13 mouse cellular contexts compared by ENCODE assay signal in the genomic region with DNA sequence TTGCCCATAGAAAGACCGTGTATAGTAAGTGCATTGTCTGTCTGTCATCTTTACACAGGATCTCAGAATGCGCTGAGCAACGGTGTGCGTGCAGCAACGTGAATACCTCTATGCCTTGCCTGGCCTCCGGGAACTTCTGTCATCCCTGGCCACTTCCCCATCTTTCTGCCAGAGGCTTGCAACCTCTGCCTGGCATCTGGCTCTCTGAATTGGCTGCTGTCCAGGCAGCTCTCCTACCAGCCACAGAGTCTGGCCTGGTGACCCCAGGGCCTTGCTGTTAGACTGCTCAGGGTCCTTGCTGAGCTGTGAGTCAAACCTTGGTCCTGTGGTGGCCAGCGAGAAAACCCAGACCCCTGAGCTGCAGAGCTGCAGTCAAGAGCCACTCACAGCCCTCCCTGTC. TPM values are rescaled to one million over a fixed set of nuclear protein-coding genes. Genes with fewer than 3 reads are reported as not detected.
DNase-seq lines count a peak whose midpoint lies in the region; ATAC-seq and TF ChIP-seq lines count a peak whose summit lies in the region.
"Had no signal": no experiment of that assay in that cellular context is flagged by ENCODE, and none has a peak within 500 bp of the region (broad histone marks: within the 10 kb centered on the region; RNA-seq: fewer than 3 reads in every experiment).

No protein-coding gene starts in this region.

- WGBS in heart, embryonic 10.5 days, result 71% methylated on average over 7 of the region's 7 CpGs
- 69% methylated on average over 7 of the region's 7 CpGs for WGBS in heart, embryonic 11.5 days (ENCODE audit: insufficient replicate concordance)
- 59% methylated on average over 7 of the region's 7 CpGs for WGBS in embryonic facial prominence, embryonic 13.5 days
- 52% methylated on average over 7 of the region's 7 CpGs for WGBS in stomach, postnatal 0 days

- no peak for TF ChIP-seq CTCF in stomach, postnatal 0 days (IDR thresholded peaks at IDR 0.05; ENCODE audit: low read depth)

- no peak overlapping the region for H3K4me3 ChIP-seq in heart, embryonic 10.5 days
- no peak overlapping the region for H3K4me3 ChIP-seq in heart, embryonic 11.5 days (ENCODE audit: low read depth, low read length)
- H3K4me3 ChIP-seq in embryonic facial prominence, embryonic 13.5 days, result no peak overlapping the region
- H3K4me3 ChIP-seq in stomach, postnatal 0 days (ENCODE audit: low read depth, low read length), result no peak overlapping the region
- H3K4me3 ChIP-seq: hindbrain, embryonic 12.5 days had no signal

- H3K36me3 ChIP-seq in heart, embryonic 10.5 days, result no peaks in the 10 kb centered on the region
- no peaks in the 10 kb centered on the region for H3K36me3 ChIP-seq in heart, embryonic 11.5 days (ENCODE audit: control insufficient read depth, insufficient read depth, low read length)
- H3K36me3 ChIP-seq in embryonic facial prominence, embryonic 13.5 days, result no peaks in the 10 kb centered on the region
- H3K36me3 ChIP-seq in stomach, postnatal 0 days (ENCODE audit: control insufficient read depth, insufficient read depth, low read length), result no peaks in the 10 kb centered on the region
- H3K36me3 ChIP-seq: hindbrain, embryonic 12.5 days had no signal

- no peak for ATAC-seq in heart, embryonic 11.5 days (replicated peaks; ENCODE audit: insufficient number of reproducible peaks, low FRiP score, low TSS enrichment)
- no peak for ATAC-seq in embryonic facial prominence, embryonic 13.5 days (ENCODE audit: insufficient number of reproducible peaks, insufficient read depth, low FRiP score, low TSS enrichment, low read depth)
- no peak for ATAC-seq in stomach, postnatal 0 days (ENCODE audit: low FRiP score, low TSS enrichment)
- ATAC-seq: midbrain, embryonic 16.5 days had no signal

- H3K4me2 ChIP-seq in heart, embryonic 11.5 days, result no peak overlapping the region
- H3K4me2 ChIP-seq in embryonic facial prominence, embryonic 13.5 days, result no peak overlapping the region
- H3K4me2 ChIP-seq in stomach, postnatal 0 days (replicated peaks; ENCODE audit: low read depth), result no peak overlapping the region
- H3K4me2 ChIP-seq: hindbrain, embryonic 12.5 days; lung, embryonic 14.5 days had no signal

- peak; percentile 72 for DNase-seq in heart, embryonic 10.5 days (ENCODE audit: low spot score)
- DNase-seq in ovary, postnatal 36 days (ENCODE audit: low spot score), result peak; percentile 50
- DNase-seq in ovary, adult 18-20 months (ENCODE audit: low spot score), result no peak
- no peak for DNase-seq in stomach, postnatal 0 days (ENCODE audit: low spot score)
- no peak for DNase-seq in retina, embryonic 14.5 days (ENCODE audit: low spot score)
- DNase-seq in cerebellum, adult 11 months, result no peak
- DNase-seq: cerebellum, adult 11-12 months; lung, embryonic 14.5 days had no signal

- H3K9me3 ChIP-seq in heart, embryonic 10.5 days, result no peaks in the 10 kb centered on the region
- H3K9me3 ChIP-seq in heart, embryonic 11.5 days (replicated peaks; ENCODE audit: control insufficient read depth, low read length), result no peaks in the 10 kb centered on the region
- no peaks in the 10 kb centered on the region for H3K9me3 ChIP-seq in embryonic facial prominence, embryonic 13.5 days
- H3K9me3 ChIP-seq in stomach, postnatal 0 days (ENCODE audit: control insufficient read depth, low read length), result no peaks in the 10 kb centered on the region
- H3K9me3 ChIP-seq: hindbrain, embryonic 12.5 days had no signal

- no peak for TF ChIP-seq EP300 in stomach, postnatal 0 days (optimal IDR thresholded peaks at IDR 0.05)

- no peak overlapping the region for H3K9ac ChIP-seq in heart, embryonic 11.5 days (ENCODE audit: low read depth, low read length)
- H3K9ac ChIP-seq in embryonic facial prominence, embryonic 13.5 days, result peak overlapping the region; percentile 32; the same call in 1 of the 2 replicates
- no peak overlapping the region for H3K9ac ChIP-seq in stomach, postnatal 0 days (ENCODE audit: low read length)
- H3K9ac ChIP-seq: hindbrain, embryonic 12.5 days; lung, embryonic 14.5 days had no signal

- peak overlapping the region; percentile 4; the same call in 1 of the 2 replicates for H3K27ac ChIP-seq in heart, embryonic 10.5 days
- H3K27ac ChIP-seq in heart, embryonic 11.5 days (ENCODE audit: low read depth, low read length), result no peak overlapping the region
- H3K27ac ChIP-seq in embryonic facial prominence, embryonic 13.5 days, result 0 out of 2 replicates have a peak overlapping the region, but pooled peaks have one; percentile 7
- 0 out of 2 replicates have a peak overlapping the region, but pooled peaks have one; percentile 3 for H3K27ac ChIP-seq in stomach, postnatal 0 days (replicated peaks)
- H3K27ac ChIP-seq: hindbrain, embryonic 12.5 days; kidney, postnatal 0 days had no signal

- H3K27me3 ChIP-seq in heart, embryonic 10.5 days (ENCODE audit: insufficient read depth, poor library complexity, severe bottlenecking), result peaks cover 22% of the 10 kb centered on the region; the same call in 1 of the 2 replicates
- H3K27me3 ChIP-seq in heart, embryonic 11.5 days (ENCODE audit: control insufficient read depth, insufficient read depth, low read length), result no peaks in the 10 kb centered on the region
- no peaks in the 10 kb centered on the region for H3K27me3 ChIP-seq in embryonic facial prominence, embryonic 13.5 days
- H3K27me3 ChIP-seq in stomach, postnatal 0 days (ENCODE audit: control insufficient read depth, insufficient read depth, low read length), result no peaks in the 10 kb centered on the region

- H3K4me1 ChIP-seq in heart, embryonic 10.5 days, result peaks cover 66% of the 10 kb centered on the region
- H3K4me1 ChIP-seq in heart, embryonic 11.5 days (ENCODE audit: control insufficient read depth, insufficient read depth, low read length), result peaks cover 32% of the 10 kb centered on the region
- peaks cover 42% of the 10 kb centered on the region for H3K4me1 ChIP-seq in embryonic facial prominence, embryonic 13.5 days
- H3K4me1 ChIP-seq in stomach, postnatal 0 days (replicated peaks; ENCODE audit: control insufficient read depth, insufficient read depth), result peaks cover 21% of the 10 kb centered on the region

RNA-seq across cellular contexts. Expression of a gene that starts 11.7 kb away (rescaled TPM):
- 6.9 and 10.6 TPM in 2 replicates for polyA plus RNA-seq in heart, embryonic 10.5 days (2016; fragmentation: Nextera tagmentation; extraction: Ambion mirVana)
- 3.6 and 4.5 TPM in 2 replicates for polyA plus RNA-seq in heart, embryonic 11.5 days (2014; fragmentation: Nextera tagmentation; extraction: Ambion mirVana)
- 12.7 and 15.0 TPM in 2 replicates for polyA plus RNA-seq in embryonic facial prominence, embryonic 13.5 days (2015; fragmentation: Nextera tagmentation; extraction: Ambion mirVana)
- 13.5 and 15.7 TPM in 2 replicates for polyA plus RNA-seq in stomach, postnatal 0 days (2015; fragmentation: Nextera tagmentation; extraction: Ambion mirVana)

RNA-seq across cellular contexts. Expression of a gene that starts 27.9 kb away (rescaled TPM):
- 34.0 and 38.5 TPM in 2 replicates for polyA plus RNA-seq in heart, embryonic 10.5 days (2016; fragmentation: Nextera tagmentation; extraction: Ambion mirVana)
- 26.5 and 27.4 TPM in 2 replicates for polyA plus RNA-seq in heart, embryonic 11.5 days (2014; fragmentation: Nextera tagmentation; extraction: Ambion mirVana)
- 37.4 and 39.5 TPM in 2 replicates for polyA plus RNA-seq in embryonic facial prominence, embryonic 13.5 days (2015; fragmentation: Nextera tagmentation; extraction: Ambion mirVana)
- 28.7 and 29.4 TPM in 2 replicates for polyA plus RNA-seq in stomach, postnatal 0 days (2015; fragmentation: Nextera tagmentation; extraction: Ambion mirVana)

Comparison
In these comparisons a context has a peak if more than half of its experiments do, and no peak if none do; other contexts are left out.
1. DNase-seq: peak in heart, embryonic 10.5 days (single experiment) and ovary, postnatal 36 days (single experiment); none in ovary, adult 18-20 months (single experiment), stomach, postnatal 0 days (single experiment), retina, embryonic 14.5 days (single experiment) and cerebellum, adult 11 months (single experiment).